Mouse (Mus musculus): ENCODE measurements at regions not wholly inside any gene's neighbourhood (a gene's known extent, or its start where the extent isn't known, plus 50 kb on each side); places are given as distances from the start of the nearest gene placed in this dataset.
A peak's percentile ranks its signal among the peaks of the same experiment; 100 is the strongest.

DNA sequence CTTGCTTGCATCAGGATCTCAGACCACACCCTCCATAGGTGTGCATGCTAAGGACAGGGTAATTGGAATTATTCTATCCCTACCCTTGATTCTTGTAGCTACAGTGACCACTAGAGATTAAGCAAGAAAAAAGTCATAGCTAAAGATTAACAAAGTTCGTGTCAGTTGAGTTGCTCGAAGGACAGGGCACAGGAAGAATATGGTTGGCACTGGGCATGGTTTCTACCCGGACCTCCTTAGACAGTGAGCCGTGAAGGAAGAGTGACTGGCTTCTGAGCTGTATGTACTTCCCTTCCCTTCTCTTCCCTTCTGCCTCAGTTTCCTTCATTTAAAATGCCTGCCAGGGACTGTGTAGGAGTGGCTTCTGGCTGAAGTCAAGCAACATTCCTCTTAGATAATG lies 100.0 kb downstream of the Nfkbiz start:
- no peaks in the 10 kb centered on the region for H3K9me3 ChIP-seq
- ATAC-seq (ENCODE audit: borderline replicate concordance, extremely low read depth, low FRiP score, low TSS enrichment), result no peak
- no peak overlapping the region for H3K4me3 ChIP-seq
- H3K27me3 ChIP-seq, result no peaks in the 10 kb centered on the region
- H3K4me2 ChIP-seq, result no peak overlapping the region
- H3K9ac ChIP-seq, result no peak overlapping the region
- WGBS, result 83% methylated on average over 4 of the region's 4 CpGs
- no peaks in the 10 kb centered on the region for H3K36me3 ChIP-seq
- H3K4me1 ChIP-seq, result no peaks in the 10 kb centered on the region
- H3K27ac ChIP-seq, result no peak overlapping the region

DNA sequence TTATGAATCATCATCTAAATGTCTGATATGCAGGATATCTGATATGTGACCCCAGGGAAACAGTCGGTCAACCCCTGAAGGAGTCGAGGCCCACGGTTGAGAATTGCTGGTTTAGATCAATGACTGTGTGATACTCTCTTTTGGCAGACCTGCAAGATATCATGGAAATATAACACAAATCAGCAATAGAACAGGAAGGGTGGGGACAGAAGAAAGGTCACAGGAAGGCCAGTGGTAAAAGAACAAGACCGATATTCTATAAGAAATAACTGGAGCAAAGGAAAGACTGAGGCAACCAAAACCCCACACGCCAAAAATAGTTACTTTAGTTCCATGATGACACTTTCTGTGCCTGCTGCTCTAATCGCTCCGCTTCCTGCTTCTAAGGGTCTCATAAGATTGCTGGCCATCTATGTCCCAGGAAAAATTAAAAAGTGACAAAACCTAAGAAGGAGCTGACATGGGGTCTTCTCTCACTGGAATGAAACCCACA lies 103.2 kb downstream of the Nfkbiz start:
- H3K4me2 ChIP-seq, result no peak overlapping the region
- WGBS, result 88% methylated on average over 7 of the region's 7 CpGs
- no peaks in the 10 kb centered on the region for H3K36me3 ChIP-seq
- ATAC-seq (ENCODE audit: borderline replicate concordance, extremely low read depth, low FRiP score, low TSS enrichment), result no peak
- no peaks in the 10 kb centered on the region for H3K9me3 ChIP-seq
- no peaks in the 10 kb centered on the region for H3K4me1 ChIP-seq
- H3K27me3 ChIP-seq, result no peaks in the 10 kb centered on the region
- no peak overlapping the region for H3K9ac ChIP-seq
- no peak overlapping the region for H3K27ac ChIP-seq
- no peak overlapping the region for H3K4me3 ChIP-seq

DNA sequence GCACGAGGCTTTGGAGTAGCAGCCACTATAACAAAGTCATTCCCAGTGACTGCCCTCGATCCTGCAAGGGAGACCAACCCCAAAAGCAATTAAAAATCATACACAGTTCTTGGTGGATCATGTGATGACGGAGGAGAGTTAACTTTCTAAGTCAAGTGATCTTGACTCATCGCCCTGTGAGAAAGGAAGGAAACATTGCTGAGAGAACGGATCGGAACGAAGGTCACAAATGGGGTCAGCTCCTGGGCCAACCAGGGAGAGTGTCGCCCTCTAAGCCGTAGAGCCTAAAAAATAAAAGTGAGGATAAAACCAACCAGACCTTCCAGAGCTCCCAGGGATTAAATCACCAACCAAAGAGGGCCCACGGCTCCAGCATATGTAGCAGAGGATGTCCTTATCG lies 104.4 kb downstream of the Nfkbiz start:
- Histone ChIP-seq H3K4me3 (no peak overlapping the region), H3K9me3 (no peaks in the 10 kb centered on the region), H3K4me2 (no peak overlapping the region), H3K27ac (no peak overlapping the region), H3K27me3 (no peaks in the 10 kb centered on the region), H3K36me3 (no peaks in the 10 kb centered on the region), H3K4me1 (no peaks in the 10 kb centered on the region), H3K9ac (no peak overlapping the region)
- 81% methylated on average over 11 of the region's 11 CpGs for WGBS
- no peak for ATAC-seq (ENCODE audit: borderline replicate concordance, extremely low read depth, low FRiP score, low TSS enrichment)

DNA sequence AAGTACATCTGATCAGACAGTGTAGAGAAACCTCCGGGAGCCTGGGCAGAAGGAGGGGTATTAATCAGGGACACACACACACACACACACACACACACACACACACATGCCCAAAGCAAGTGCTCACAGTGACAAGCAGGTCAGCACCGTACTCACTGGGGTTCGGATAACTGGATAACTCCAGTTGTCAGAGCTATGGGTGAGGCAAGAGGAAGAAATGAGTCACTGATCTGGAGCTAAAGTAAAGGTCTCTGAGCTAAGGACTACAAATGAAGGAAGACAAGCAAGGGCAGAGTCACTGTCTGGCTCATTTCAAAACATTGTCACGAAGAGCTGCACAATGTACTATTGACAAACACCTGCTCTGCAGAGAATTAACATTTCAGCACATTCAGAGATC lies 104.9 kb downstream of the Nfkbiz start:
- WGBS, result 49% methylated on average over 4 of the region's 4 CpGs
- Histone ChIP-seq H3K27me3 (no peaks in the 10 kb centered on the region), H3K9ac (no peak overlapping the region), H3K27ac (no peak overlapping the region), H3K4me2 (no peak overlapping the region), H3K36me3 (no peaks in the 10 kb centered on the region), H3K9me3 (no peaks in the 10 kb centered on the region), H3K4me1 (no peaks in the 10 kb centered on the region), H3K4me3 (no peak overlapping the region)
- ATAC-seq (ENCODE audit: borderline replicate concordance, extremely low read depth, low FRiP score, low TSS enrichment), result no peak

DNA sequence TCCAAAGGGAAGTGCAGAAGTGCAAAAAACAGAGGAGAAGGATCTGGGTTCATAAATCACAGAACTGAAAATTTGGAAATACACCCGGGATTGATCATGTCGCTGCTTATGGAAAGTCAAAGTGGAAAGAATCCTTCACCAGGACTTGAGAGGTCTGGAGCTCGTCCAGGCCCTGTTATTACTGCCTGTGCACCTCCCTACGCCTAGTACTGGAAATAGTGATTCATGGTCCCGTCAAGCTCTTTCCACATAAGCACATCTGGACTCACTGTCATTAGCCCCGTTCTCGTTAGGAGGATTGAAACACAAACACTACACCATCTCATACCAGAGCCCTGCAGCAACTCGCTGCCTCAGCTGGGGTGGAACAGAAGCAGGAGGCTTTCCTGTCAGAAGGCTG lies 107.7 kb downstream of the Nfkbiz start:
- ATAC-seq (ENCODE audit: borderline replicate concordance, extremely low read depth, low FRiP score, low TSS enrichment), result no peak
- Histone ChIP-seq H3K27me3 (no peaks in the 10 kb centered on the region), H3K4me2 (no peak overlapping the region), H3K4me3 (no peak overlapping the region), H3K27ac (no peak overlapping the region), H3K4me1 (no peaks in the 10 kb centered on the region), H3K9me3 (no peaks in the 10 kb centered on the region), H3K36me3 (no peaks in the 10 kb centered on the region), H3K9ac (no peak overlapping the region)
- WGBS, result 64% methylated on average over 8 of the region's 8 CpGs

DNA sequence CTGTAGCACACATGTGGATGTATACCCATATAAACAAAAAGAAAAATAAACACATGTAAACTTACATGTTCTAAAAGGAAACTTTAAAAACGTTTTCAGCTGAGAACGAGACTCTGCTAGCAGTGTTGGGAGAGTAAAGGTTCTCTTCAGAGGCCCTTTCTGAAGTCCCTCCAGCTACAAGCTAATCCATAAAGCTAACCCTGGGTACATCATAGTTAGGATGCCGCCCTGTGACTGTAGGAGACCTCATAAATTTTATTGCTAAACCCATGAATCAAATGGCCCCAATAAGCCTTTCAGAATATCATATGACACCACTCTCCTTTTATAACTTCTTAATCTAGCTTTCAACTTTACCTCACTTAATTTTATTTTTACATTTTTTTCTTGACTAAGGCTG lies 112.2 kb downstream of the Nfkbiz start:
- Histone ChIP-seq H3K4me3 (no peak overlapping the region), H3K4me2 (no peak overlapping the region), H3K27ac (no peak overlapping the region), H3K4me1 (no peaks in the 10 kb centered on the region), H3K36me3 (no peaks in the 10 kb centered on the region), H3K27me3 (no peaks in the 10 kb centered on the region), H3K9ac (no peak overlapping the region), H3K9me3 (no peaks in the 10 kb centered on the region)
- WGBS, result 54% methylated on average over 3 of the region's 3 CpGs
- no peak for ATAC-seq (ENCODE audit: borderline replicate concordance, extremely low read depth, low FRiP score, low TSS enrichment)

DNA sequence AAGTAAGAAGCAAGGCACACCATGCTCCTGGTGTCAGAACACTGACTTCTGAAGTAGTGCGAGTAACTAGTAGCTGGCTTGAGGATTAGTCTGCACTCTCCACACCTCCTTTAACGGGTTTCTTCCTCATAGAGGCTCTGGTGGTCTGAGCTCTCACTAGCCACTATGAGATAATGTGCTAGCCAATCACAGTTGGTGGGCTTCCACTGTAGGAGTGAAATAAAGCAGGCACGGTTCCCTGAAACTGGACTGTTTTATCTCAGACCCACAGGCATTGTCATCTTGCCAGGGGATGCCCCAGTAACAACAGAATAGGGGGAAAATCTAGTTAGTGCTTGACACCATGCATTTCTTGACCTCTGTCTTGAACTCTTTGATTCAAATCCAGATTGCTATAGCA lies 118.3 kb downstream of the Nfkbiz start:
- Histone ChIP-seq H3K27ac (no peak overlapping the region), H3K27me3 (no peaks in the 10 kb centered on the region), H3K4me3 (no peak overlapping the region), H3K36me3 (no peaks in the 10 kb centered on the region), H3K4me2 (no peak overlapping the region), H3K9ac (no peak overlapping the region), H3K4me1 (no peaks in the 10 kb centered on the region), H3K9me3 (no peaks in the 10 kb centered on the region)
- no peak for ATAC-seq (ENCODE audit: borderline replicate concordance, extremely low read depth, low FRiP score, low TSS enrichment)
- WGBS, result 45% methylated on average over 3 of the region's 3 CpGs

DNA sequence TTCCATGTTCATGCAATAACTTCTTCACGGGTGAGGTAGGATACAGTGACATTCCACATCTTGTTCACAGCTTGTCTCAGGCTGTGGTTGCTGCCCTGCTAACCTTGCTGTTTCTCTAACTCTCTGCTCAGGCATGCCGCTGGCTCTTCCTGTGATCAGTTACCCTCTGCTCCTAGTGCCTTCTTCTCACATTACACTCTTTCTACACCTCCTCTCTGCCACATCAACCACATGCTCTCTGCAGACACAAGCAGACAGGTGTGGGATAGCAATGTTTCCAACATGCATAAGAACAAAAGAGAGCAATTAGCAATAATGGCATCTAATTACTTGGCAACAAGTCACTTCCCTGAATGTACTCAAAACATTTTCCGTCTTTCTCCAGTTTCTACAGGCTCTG lies 128.7 kb downstream of the Nfkbiz start:
- Histone ChIP-seq H3K27ac (no peak overlapping the region), H3K4me2 (no peak overlapping the region), H3K9ac (no peak overlapping the region), H3K4me3 (no peak overlapping the region), H3K27me3 (no peaks in the 10 kb centered on the region), H3K36me3 (no peaks in the 10 kb centered on the region), H3K4me1 (no peaks in the 10 kb centered on the region), H3K9me3 (no peaks in the 10 kb centered on the region)
- WGBS, result 34% methylated on average over 3 of the region's 3 CpGs
- no peak for ATAC-seq (ENCODE audit: borderline replicate concordance, extremely low read depth, low FRiP score, low TSS enrichment)

DNA sequence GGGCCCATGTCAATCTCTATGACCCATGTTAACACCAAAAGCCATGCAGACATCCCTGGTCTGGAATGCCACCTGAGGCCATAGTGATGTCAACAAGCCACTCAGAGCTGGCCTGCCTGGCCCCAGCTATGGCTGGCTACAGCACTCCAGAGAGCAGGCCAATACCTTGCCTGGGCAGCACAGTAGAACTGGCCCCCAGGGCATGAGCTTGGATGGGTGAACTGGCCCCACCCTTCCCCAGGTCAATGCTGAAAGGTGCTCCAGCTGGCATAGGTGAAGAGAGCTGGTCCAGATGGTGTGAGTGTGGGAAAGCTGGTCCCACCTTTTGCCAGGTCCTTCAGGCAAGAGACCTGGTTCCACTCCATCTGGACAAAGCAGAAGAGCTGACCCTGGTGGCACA lies 132.2 kb downstream of the Nfkbiz start:
- peak; percentile 52; the same call in 1 of the 2 replicates for ATAC-seq (ENCODE audit: borderline replicate concordance, extremely low read depth, low FRiP score, low TSS enrichment)
- Histone ChIP-seq H3K27ac (no peak overlapping the region), H3K4me1 (no peaks in the 10 kb centered on the region), H3K4me2 (no peak overlapping the region), H3K9me3 (no peaks in the 10 kb centered on the region), H3K27me3 (no peaks in the 10 kb centered on the region), H3K36me3 (no peaks in the 10 kb centered on the region), H3K4me3 (no peak overlapping the region), H3K9ac (no peak overlapping the region)

DNA sequence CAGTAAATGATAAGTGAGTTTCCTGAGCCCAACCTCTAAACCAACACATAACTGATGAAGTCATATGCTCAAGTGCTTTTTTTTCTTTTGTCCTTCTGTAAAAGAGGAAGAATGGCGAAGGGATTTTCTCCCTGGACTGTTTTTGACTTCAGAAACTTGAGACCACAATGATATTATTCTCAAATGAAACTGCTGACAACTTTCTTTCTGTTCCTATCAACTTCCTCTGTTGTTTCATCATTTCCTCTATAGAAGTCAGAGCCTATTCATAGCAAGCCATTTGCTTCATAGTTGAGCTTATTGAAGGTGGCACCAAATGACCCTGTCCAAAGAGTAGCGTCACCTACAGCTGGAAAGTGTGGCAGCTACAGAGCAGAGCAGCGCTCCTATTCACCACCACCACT lies 140.2 kb downstream of the Nfkbiz start:
- no peak overlapping the region for H3K27ac ChIP-seq
- no peaks in the 10 kb centered on the region for H3K27me3 ChIP-seq
- H3K9me3 ChIP-seq, result no peaks in the 10 kb centered on the region
- ATAC-seq (ENCODE audit: borderline replicate concordance, extremely low read depth, low FRiP score, low TSS enrichment), result no peak
- no peak overlapping the region for H3K4me2 ChIP-seq
- H3K4me3 ChIP-seq, result no peak overlapping the region
- no peaks in the 10 kb centered on the region for H3K36me3 ChIP-seq
- WGBS, result 71% methylated on average over 3 of the region's 3 CpGs
- H3K9ac ChIP-seq, result no peak overlapping the region
- no peaks in the 10 kb centered on the region for H3K4me1 ChIP-seq

DNA sequence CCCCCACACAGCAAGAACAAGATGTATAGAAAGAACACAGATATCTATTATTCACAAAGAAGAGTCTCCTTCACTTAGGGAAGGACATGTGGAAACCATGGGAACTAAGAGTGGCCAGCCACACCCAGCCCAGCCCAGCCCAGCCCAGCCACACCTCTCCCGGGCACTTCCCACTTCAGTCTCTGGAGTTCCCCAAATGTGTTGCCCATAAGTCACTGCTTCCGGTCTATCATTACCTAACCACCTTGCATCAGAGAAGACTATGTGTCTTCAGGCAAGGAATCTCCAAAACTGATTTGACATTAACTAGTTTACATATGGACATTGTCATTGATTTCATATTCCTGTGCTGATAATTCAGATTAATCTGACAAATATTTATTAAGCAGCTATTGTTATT lies 147.6 kb downstream of the Nfkbiz start:
- H3K9me3 ChIP-seq, result no peaks in the 10 kb centered on the region
- no peak overlapping the region for H3K27ac ChIP-seq
- no peak overlapping the region for H3K9ac ChIP-seq
- H3K4me3 ChIP-seq, result no peak overlapping the region
- no peaks in the 10 kb centered on the region for H3K4me1 ChIP-seq
- 82% methylated on average over 2 of the region's 2 CpGs for WGBS
- H3K4me2 ChIP-seq, result no peak overlapping the region
- no peaks in the 10 kb centered on the region for H3K36me3 ChIP-seq
- ATAC-seq (ENCODE audit: borderline replicate concordance, extremely low read depth, low FRiP score, low TSS enrichment), result no peak
- no peaks in the 10 kb centered on the region for H3K27me3 ChIP-seq

DNA sequence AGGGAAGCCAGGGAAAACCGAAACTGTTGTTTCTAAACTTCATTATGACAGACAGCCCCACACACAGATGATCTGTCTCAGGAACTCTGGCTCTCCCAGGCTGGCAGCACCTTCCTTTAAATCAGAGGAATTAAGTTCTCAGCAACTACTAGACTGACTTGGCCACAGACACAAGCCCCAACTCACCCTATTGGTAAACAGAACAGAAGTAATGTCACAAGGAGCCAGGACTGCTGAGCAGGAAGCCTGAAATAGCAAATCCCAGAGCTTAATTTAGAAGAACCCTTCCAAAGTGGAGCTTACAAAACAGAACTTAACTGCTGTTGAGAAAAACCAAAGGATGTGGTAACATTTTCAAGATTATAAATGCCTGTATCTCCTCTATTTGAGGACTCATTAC lies 174.8 kb downstream of the Nfkbiz start:
- no peaks in the 10 kb centered on the region for H3K27me3 ChIP-seq
- no peak overlapping the region for H3K9ac ChIP-seq
- H3K4me3 ChIP-seq, result no peak overlapping the region
- H3K36me3 ChIP-seq, result no peaks in the 10 kb centered on the region
- no peak overlapping the region for H3K4me2 ChIP-seq
- H3K9me3 ChIP-seq, result no peaks in the 10 kb centered on the region
- 86% methylated on average over 1 of the region's 1 CpGs for WGBS
- no peak for ATAC-seq (ENCODE audit: borderline replicate concordance, extremely low read depth, low FRiP score, low TSS enrichment)
- H3K27ac ChIP-seq, result no peak overlapping the region
- H3K4me1 ChIP-seq, result no peaks in the 10 kb centered on the region

DNA sequence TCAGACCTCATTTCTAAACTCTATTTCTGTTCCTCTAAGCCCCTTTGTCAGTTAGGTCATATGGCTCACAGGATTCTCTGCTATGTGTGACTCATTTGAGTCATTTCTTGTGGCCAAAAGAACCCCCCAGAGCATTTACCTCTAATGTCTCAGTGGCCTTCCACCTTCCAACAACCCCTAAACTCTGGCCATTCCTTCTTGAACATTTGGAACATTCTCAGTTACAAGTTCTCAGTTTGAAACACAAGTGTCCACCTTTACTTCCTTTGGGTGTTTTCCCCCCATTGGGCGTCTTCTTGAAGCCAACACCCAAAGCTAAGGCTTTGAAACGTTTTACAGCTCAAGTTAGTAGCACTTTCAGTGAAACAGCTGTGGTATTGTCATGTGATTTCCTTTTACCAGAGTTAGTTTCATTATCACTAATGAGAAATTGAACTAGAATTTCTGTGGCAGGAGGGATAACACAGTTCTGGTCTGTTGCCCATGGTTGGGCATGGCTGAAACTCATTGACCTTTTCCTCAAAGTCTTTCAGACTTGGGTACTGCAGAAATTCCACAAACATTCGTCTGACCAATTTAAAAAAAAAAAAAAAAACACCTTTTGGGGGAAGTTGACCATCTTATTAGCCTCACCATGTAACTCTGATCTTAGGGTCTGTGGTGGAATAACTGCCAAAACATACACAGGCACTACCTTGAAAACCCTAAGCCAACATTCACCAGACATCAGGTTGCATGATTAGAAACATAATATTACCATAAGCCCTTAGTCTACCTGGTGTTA lies 201.8 kb downstream of the Nfkbiz start:
- no peaks in the 10 kb centered on the region for H3K4me1 ChIP-seq
- H3K36me3 ChIP-seq, result no peaks in the 10 kb centered on the region
- no peak overlapping the region for H3K9ac ChIP-seq
- 59% methylated on average over 3 of the region's 3 CpGs for WGBS
- no peaks in the 10 kb centered on the region for H3K9me3 ChIP-seq
- ATAC-seq (ENCODE audit: borderline replicate concordance, extremely low read depth, low FRiP score, low TSS enrichment), result no peak
- no peak overlapping the region for H3K4me2 ChIP-seq
- no peak overlapping the region for H3K27ac ChIP-seq
- no peaks in the 10 kb centered on the region for H3K27me3 ChIP-seq
- no peak overlapping the region for H3K4me3 ChIP-seq
